Mouse (Mus musculus) liver, embryonic 14.5 days (tissue): ENCODE data around the gene Cyp3a57.

Source experiments
- CTCF ChIP-seq: IDR thresholded peaks from 2 replicates; pipeline ENCODE4 v1.5.1; 2016; ENCODE audit warnings: antibody characterized with exemption, low read depth, control low read depth
- EP300 ChIP-seq: IDR thresholded peaks from 2 replicates; pipeline ENCODE4 v1.6.1; 2016; ENCODE audit warnings: antibody characterized with exemption, low read depth

- TF ChIP-seq CTCF (no peak), EP300 (no peak)
Measured at GRCm38 (mm10) chr5:145300469-145300868, 44.6 kb upstream of the Cyp3a57 start.
